Mouse (Mus musculus): ENCODE results near the gene Chst8. TPM values are rescaled to one million over a fixed set of nuclear protein-coding genes. Genes with fewer than 3 reads are reported as not detected.
A peak's percentile ranks its signal among the peaks of the same experiment; 100 is the strongest.

Chst8 gene
- polyA plus RNA-seq, 1 experiment from 2014 or later = 9.2 TPM

- Histone ChIP-seq H3K4me2 (ENCODE audit: low read length) (peak overlapping the region; percentile 54), H3K4me1 (ENCODE audit: control insufficient read depth, insufficient read depth, low read depth, low read length) (peaks cover 10% of the 10 kb centered on the region), H3K27ac (ENCODE audit: low read depth, low read length) (peak overlapping the region; percentile 69), H3K27me3 (replicated peaks; ENCODE audit: control insufficient read depth, insufficient read depth, low read length) (no peaks in the 10 kb centered on the region), H3K4me3 (ENCODE audit: low read length) (peak overlapping the region; percentile 35), H3K9ac (ENCODE audit: low read depth, low read length) (peak overlapping the region; percentile 47), H3K36me3 (ENCODE audit: control insufficient read depth, insufficient read depth, low read length) (no peaks in the 10 kb centered on the region), H3K9me3 (ENCODE audit: control insufficient read depth, low read length) (no peaks in the 10 kb centered on the region)
- WGBS = 3% methylated on average over 28 of the region's 34 CpGs
- ATAC-seq = peak; percentile 78
These were observed 182.1 kb downstream of the Chst8 start for GRCm38 (mm10) chr7:34630211-34631085.

- no peak; the same call in none of the 2 replicates for ATAC-seq
- H3K4me1 ChIP-seq (ENCODE audit: control insufficient read depth, insufficient read depth, low read depth, low read length) = peaks cover 10% of the 10 kb centered on the region
- H3K4me2 ChIP-seq (ENCODE audit: low read length) = peak overlapping the region; percentile 54
- H3K27me3 ChIP-seq (replicated peaks; ENCODE audit: control insufficient read depth, insufficient read depth, low read length) = no peaks in the 10 kb centered on the region
- H3K9ac ChIP-seq (ENCODE audit: low read depth, low read length) = peak overlapping the region; percentile 47
- H3K9me3 ChIP-seq (ENCODE audit: control insufficient read depth, low read length) = no peaks in the 10 kb centered on the region
- 40% methylated on average over 8 of the region's 8 CpGs for WGBS
- no peaks in the 10 kb centered on the region for H3K36me3 ChIP-seq (ENCODE audit: control insufficient read depth, insufficient read depth, low read length)
- peak overlapping the region; percentile 35 for H3K4me3 ChIP-seq (ENCODE audit: low read length)
- peak overlapping the region; percentile 69 for H3K27ac ChIP-seq (ENCODE audit: low read depth, low read length)
These were observed 182.8 kb downstream of the Chst8 start for GRCm38 (mm10) chr7:34629702-34630210.

Other genes with a start within 250 kb of the Chst8 start
- gene Kctd15, start 156.0 kb downstream of the Chst8 start, polyA plus RNA-seq (2015; fragmentation: Nextera tagmentation; extraction: Ambion mirVana) = 18.0 and 21.6 TPM in 2 replicates
- 66.2 and 69.5 TPM in 2 replicates for gene Pepd, start 99.7 kb upstream of the Chst8 start, polyA plus RNA-seq (2015; fragmentation: Nextera tagmentation; extraction: Ambion mirVana)
- gene Cebpg, start 243.9 kb upstream of the Chst8 start, polyA plus RNA-seq (2015; fragmentation: Nextera tagmentation; extraction: Ambion mirVana) = 25.5 and 30.0 TPM in 2 replicates

Data from hindbrain, embryonic 16.5 days (tissue).